Mouse (Mus musculus) neural tube, embryonic 13.5 days (tissue): ENCODE data around the gene Efna4. TPM values are rescaled to one million over a fixed set of nuclear protein-coding genes. Genes with fewer than 3 reads are reported as not detected.

Experiments
- ATAC-seq: fragments of 200-750 bp; cut with Nextera tagmentation; 2 replicates; pipeline ENCODE4 v1.8.0; 2017; ENCODE audit warnings: low read depth, mild to moderate bottlenecking, moderate TSS enrichment, moderate library complexity
- H3K27ac ChIP-seq: fragments of 300-500 bp; sonication (generic); replicated peaks from 2 replicates; pipeline ENCODE4 v1.5.1; 2015; ENCODE audit warnings: moderate library complexity, mild to moderate bottlenecking, inconsistent platforms
- H3K27me3 ChIP-seq: fragments of 300-500 bp; sonication (generic); 2 replicates; pipeline ENCODE4 v1.6.1; 2015; ENCODE audit warnings: mild to moderate bottlenecking, inconsistent platforms
- H3K36me3 ChIP-seq: fragments of 300-500 bp; sonication (generic); 2 replicates; pipeline ENCODE4 v1.6.1; 2015; ENCODE audit warnings: mild to moderate bottlenecking, inconsistent platforms
- H3K4me1 ChIP-seq: fragments of 300-500 bp; sonication (generic); replicated peaks from 2 replicates; pipeline ENCODE4 v1.6.1; 2015; ENCODE audit warnings: inconsistent platforms
- H3K4me2 ChIP-seq: fragments of 300-500 bp; sonication (generic); 2 replicates; pipeline ENCODE4 v1.6.1; 2015; ENCODE audit warnings: inconsistent platforms, mild to moderate bottlenecking, moderate library complexity
- H3K4me3 ChIP-seq: fragments of 300-500 bp; sonication (generic); 2 replicates; pipeline ENCODE4 v1.5.1; 2015; ENCODE audit warnings: mild to moderate bottlenecking, inconsistent platforms
- H3K9ac ChIP-seq: fragments of 300-500 bp; sonication (generic); 2 replicates; pipeline ENCODE4 v1.6.1; 2015; ENCODE audit warnings: moderate library complexity, mild to moderate bottlenecking, inconsistent platforms
- H3K9me3 ChIP-seq: fragments of 300-500 bp; sonication (generic); 2 replicates; pipeline ENCODE4 v1.6.1; 2016; ENCODE audit warnings: inconsistent platforms
- WGBS: fragments of 180-500 bp; shearing (Covaris S2); methylation state at CpG from one replicate; pipeline ENCODE4 v1.1.7; 2015; 5-methylcytosine and 5-hydroxymethylcytosine counted together
- polyA plus RNA-seq: library from polyadenylated mRNA; unstranded; fragments of >200 nt; fragmentation: Nextera tagmentation; extraction: Ambion mirVana; gene quantifications from 2 replicates; pipeline ENCODE4 v1.2.1, GENCODE M21; 2015

The Efna4 gene
- polyA plus RNA-seq, 1 experiment from 2014 or later, result 8.5 TPM

- no peak overlapping the region for H3K9ac ChIP-seq
- peaks cover 21% of the 10 kb centered on the region for H3K4me1 ChIP-seq
- peak overlapping the region; percentile 76 for H3K4me2 ChIP-seq
- ATAC-seq, result no peak
- no peak overlapping the region for H3K27ac ChIP-seq
- H3K4me3 ChIP-seq, result no peak overlapping the region
- H3K27me3 ChIP-seq, result no peaks in the 10 kb centered on the region
- H3K36me3 ChIP-seq, result no peaks in the 10 kb centered on the region
- no peaks in the 10 kb centered on the region for H3K9me3 ChIP-seq
- 86% methylated on average over 31 of the region's 31 CpGs for WGBS
Measured at GRCm38 (mm10) chr3:89379388-89380131, 41.7 kb upstream of the Efna4 start.

- WGBS, result under 1% methylated on average over 29 of the region's 29 CpGs
- peak overlapping the region; percentile 76 for H3K4me2 ChIP-seq
- peak overlapping the region; percentile 83 for H3K9ac ChIP-seq
- ATAC-seq, result peak; percentile 91
- H3K4me1 ChIP-seq, result peaks cover 21% of the 10 kb centered on the region
- peak overlapping the region; percentile 52 for H3K4me3 ChIP-seq
- no peaks in the 10 kb centered on the region for H3K27me3 ChIP-seq
- H3K9me3 ChIP-seq, result no peaks in the 10 kb centered on the region
- H3K27ac ChIP-seq, result 0 out of 2 replicates have a peak overlapping the region, but pooled peaks have one; percentile 20
- H3K36me3 ChIP-seq, result no peaks in the 10 kb centered on the region
Measured at GRCm38 (mm10) chr3:89378394-89379067, 40.7 kb upstream of the Efna4 start.

GRCm38 (mm10) chr3:89377831-89378230, 40.0 kb upstream of the Efna4 start:
- no peaks in the 10 kb centered on the region for H3K36me3 ChIP-seq
- H3K4me2 ChIP-seq, result peak overlapping the region; percentile 76
- H3K9ac ChIP-seq, result no peak overlapping the region
- H3K27me3 ChIP-seq, result no peaks in the 10 kb centered on the region
- peak; percentile 20; the same call in 1 of the 2 replicates for ATAC-seq
- 66% methylated on average over 4 of the region's 4 CpGs for WGBS
- no peaks in the 10 kb centered on the region for H3K9me3 ChIP-seq
- peaks cover 21% of the 10 kb centered on the region for H3K4me1 ChIP-seq
- 0 out of 2 replicates have a peak overlapping the region, but pooled peaks have one; percentile 52 for H3K4me3 ChIP-seq
- no peak overlapping the region for H3K27ac ChIP-seq

- Histone ChIP-seq H3K36me3 (no peaks in the 10 kb centered on the region), H3K9me3 (no peaks in the 10 kb centered on the region), H3K4me3 (no peak overlapping the region), H3K27ac (no peak overlapping the region), H3K27me3 (0 out of 2 replicates have a peak, but pooled peaks cover 3% of the 10 kb centered on the region), H3K9ac (no peak overlapping the region), H3K4me1 (peaks cover 9% of the 10 kb centered on the region), H3K4me2 (no peak overlapping the region)
- ATAC-seq, result no peak
- WGBS, result 52% methylated on average over 5 of the region's 5 CpGs
Measured at GRCm38 (mm10) chr3:89373581-89374231, 35.9 kb upstream of the Efna4 start.

- Histone ChIP-seq H3K9me3 (no peaks in the 10 kb centered on the region), H3K36me3 (no peaks in the 10 kb centered on the region), H3K27me3 (0 out of 2 replicates have a peak, but pooled peaks cover 3% of the 10 kb centered on the region), H3K4me1 (no peaks in the 10 kb centered on the region), H3K4me2 (no peak overlapping the region), H3K9ac (no peak overlapping the region), H3K4me3 (no peak overlapping the region), H3K27ac (no peak overlapping the region)
- WGBS, result 80% methylated on average over 11 of the region's 11 CpGs
- no peak for ATAC-seq
Measured at GRCm38 (mm10) chr3:89367338-89367737, 29.5 kb upstream of the Efna4 start.

GRCm38 (mm10) chr3:89365486-89366414, 27.9 kb upstream of the Efna4 start:
- WGBS, result 75% methylated on average over 20 of the region's 20 CpGs
- H3K36me3 ChIP-seq, result no peaks in the 10 kb centered on the region
- no peak overlapping the region for H3K4me3 ChIP-seq

GRCm38 (mm10) chr3:89365153-89365485, 27.3 kb upstream of the Efna4 start, which contains the start of gene Dcst1:
TSS of gene Dcst1 (minus strand) at chr3:89365253.
- ATAC-seq, result no peak
- Histone ChIP-seq H3K27me3 (no peaks in the 10 kb centered on the region), H3K36me3 (no peaks in the 10 kb centered on the region), H3K9ac (no peak within 1 kb of the TSS), H3K27ac (no peak within 1 kb of the TSS), H3K9me3 (no peaks in the 10 kb centered on the region), H3K4me2 (no peak within 1 kb of the TSS), H3K4me1 (no peaks in the 10 kb centered on the region), H3K4me3 (no peak within 1 kb of the TSS)
- 86% methylated on average over 11 of the region's 11 CpGs for WGBS

More at GRCm38 (mm10) chr3:89365486-89366414, 27.9 kb upstream of the Efna4 start:
- Histone ChIP-seq H3K9ac (no peak overlapping the region), H3K27ac (no peak overlapping the region), H3K4me2 (no peak overlapping the region), H3K4me1 (no peaks in the 10 kb centered on the region), H3K9me3 (no peaks in the 10 kb centered on the region), H3K27me3 (no peaks in the 10 kb centered on the region)
- ATAC-seq, result no peak

- ATAC-seq, result no peak
- WGBS, result 57% methylated on average over 8 of the region's 8 CpGs
- Histone ChIP-seq H3K4me3 (no peak overlapping the region), H3K9me3 (no peaks in the 10 kb centered on the region), H3K27me3 (no peaks in the 10 kb centered on the region), H3K9ac (no peak overlapping the region), H3K4me1 (no peaks in the 10 kb centered on the region), H3K36me3 (no peaks in the 10 kb centered on the region), H3K27ac (no peak overlapping the region), H3K4me2 (no peak overlapping the region)
Measured at GRCm38 (mm10) chr3:89364631-89365030, 26.8 kb upstream of the Efna4 start.

- no peaks in the 10 kb centered on the region for H3K36me3 ChIP-seq
- H3K4me3 ChIP-seq, result no peak within 1 kb of the TSS
- no peak within 1 kb of the TSS for H3K4me2 ChIP-seq
- ATAC-seq, result no peak
- H3K4me1 ChIP-seq, result no peaks in the 10 kb centered on the region
- H3K27me3 ChIP-seq, result no peaks in the 10 kb centered on the region
- H3K27ac ChIP-seq, result no peak within 1 kb of the TSS
- no peaks in the 10 kb centered on the region for H3K9me3 ChIP-seq
- H3K9ac ChIP-seq, result no peak within 1 kb of the TSS
- WGBS, result 84% methylated on average over 7 of the region's 7 CpGs
Measured at GRCm38 (mm10) chr3:89361675-89362074, 23.8 kb upstream of the Efna4 start, which contains the start of gene Dcst2. TSS of gene Dcst2 (plus strand) at chr3:89361975.

GRCm38 (mm10) chr3:89360237-89360636, 22.4 kb upstream of the Efna4 start:
- H3K36me3 ChIP-seq, result no peaks in the 10 kb centered on the region
- H3K27me3 ChIP-seq, result no peaks in the 10 kb centered on the region
- H3K9ac ChIP-seq, result no peak overlapping the region
- no peaks in the 10 kb centered on the region for H3K4me1 ChIP-seq
- H3K27ac ChIP-seq, result no peak overlapping the region
- ATAC-seq, result no peak
- no peaks in the 10 kb centered on the region for H3K9me3 ChIP-seq
- 79% methylated on average over 3 of the region's 3 CpGs for WGBS
- H3K4me2 ChIP-seq, result no peak overlapping the region
- H3K4me3 ChIP-seq, result no peak overlapping the region

GRCm38 (mm10) chr3:89359630-89360029, 21.8 kb upstream of the Efna4 start:
- Histone ChIP-seq H3K9me3 (no peaks in the 10 kb centered on the region), H3K36me3 (no peaks in the 10 kb centered on the region), H3K27ac (no peak overlapping the region), H3K4me3 (no peak overlapping the region), H3K27me3 (no peaks in the 10 kb centered on the region), H3K9ac (no peak overlapping the region), H3K4me2 (no peak overlapping the region), H3K4me1 (no peaks in the 10 kb centered on the region)
- ATAC-seq, result no peak
- 67% methylated on average over 6 of the region's 6 CpGs for WGBS
